Mouse (Mus musculus): ENCODE results near the gene Map4k1.

Map4k1 gene

DNA sequence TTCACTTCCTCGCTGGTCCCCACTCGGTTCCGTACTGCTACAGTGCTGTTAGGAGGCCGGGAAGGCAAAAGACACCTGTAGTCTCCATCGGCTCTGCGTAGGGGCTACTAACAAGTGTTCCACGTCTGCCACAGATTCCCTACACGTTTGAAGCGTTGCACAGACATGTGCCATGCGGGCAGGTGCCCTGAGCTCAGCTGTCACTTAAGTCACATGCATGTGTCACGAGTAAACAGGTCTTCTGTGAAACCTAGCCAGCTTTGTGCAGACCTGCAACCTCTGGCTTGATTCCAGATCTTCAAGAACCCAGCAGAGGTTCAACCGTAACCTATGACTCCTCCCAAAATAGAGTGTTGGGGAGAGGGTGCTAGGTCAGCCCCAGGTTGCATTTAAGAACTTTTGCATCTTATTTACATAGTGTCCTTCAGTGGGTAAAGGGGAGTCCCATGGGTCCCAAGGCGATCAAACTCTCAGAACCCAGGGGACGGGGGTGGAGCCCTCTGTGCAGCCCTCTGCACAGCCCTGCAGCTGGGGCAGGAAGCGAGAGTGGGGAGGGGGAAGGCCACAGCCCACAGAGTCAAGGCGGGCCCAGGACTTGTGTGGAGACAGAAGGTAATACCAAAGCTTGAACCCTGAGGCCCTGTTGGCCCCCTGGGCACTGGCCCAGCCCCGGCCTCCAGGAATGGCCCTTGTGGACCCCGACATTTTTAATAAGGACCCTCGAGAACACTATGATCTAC lies 594 bp downstream of the Map4k1 start:
- DNase-seq: peak; percentile 89

DNA sequence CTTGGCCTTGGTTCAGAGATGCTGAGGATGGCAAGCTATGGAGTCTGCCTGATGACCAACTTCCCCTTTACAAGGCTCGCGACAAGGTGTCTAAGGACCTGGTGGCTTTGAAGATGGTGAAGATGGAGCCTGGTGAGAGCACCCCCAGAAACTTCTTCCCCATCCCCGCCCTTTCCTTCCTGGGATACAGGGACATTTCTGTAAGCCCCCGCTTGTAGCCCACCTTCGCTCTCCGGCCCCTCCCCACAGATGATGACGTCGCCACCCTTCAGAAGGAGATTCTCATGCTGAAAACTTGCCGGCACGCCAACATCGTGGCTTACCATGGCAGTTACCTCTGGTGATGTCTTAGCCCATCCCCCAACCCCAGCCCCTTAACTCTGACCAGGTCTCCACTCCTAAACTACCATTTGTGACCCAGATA lies 1.3 kb downstream of the Map4k1 start:
- peak; percentile 70 for DNase-seq

DNA sequence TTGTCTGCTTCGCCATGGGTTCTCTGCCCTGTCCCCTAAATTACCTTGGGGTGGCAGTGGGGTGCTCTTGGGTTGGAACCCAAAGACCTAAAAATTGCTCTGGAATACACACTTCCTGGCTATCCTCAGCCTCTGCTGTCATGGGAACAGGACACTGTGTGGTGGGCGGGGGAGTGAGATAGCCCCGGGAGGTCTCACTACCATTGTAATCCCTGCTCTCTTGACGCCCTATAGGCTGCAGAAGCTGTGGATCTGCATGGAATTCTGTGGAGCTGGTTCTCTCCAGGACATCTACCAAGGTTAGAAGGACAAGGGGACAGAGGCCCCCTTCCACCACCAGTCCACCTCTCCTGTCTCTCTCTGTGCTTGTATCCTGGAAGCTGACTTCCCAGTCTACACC lies 2.0 kb downstream of the Map4k1 start:
- DNase-seq: no peak

DNA sequence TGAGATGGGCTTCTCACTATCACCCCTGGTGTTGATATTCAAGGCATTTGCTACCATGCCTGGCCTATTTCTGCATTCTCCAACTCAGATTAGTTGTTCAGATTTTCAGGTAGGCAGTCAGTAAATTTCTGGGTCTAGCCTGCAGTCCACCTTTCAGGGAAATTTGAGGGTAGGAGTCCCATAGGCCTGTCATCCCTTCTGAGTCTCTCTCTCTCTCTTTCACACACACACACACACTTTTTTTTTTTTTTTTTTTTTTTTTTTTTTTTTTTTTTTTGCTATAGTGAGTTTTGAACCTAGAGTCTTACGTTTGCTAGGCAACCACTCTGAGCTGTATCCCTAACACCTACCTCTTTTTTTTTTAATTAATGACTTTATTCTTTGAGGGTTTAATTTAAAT lies 2.6 kb downstream of the Map4k1 start:
- no peak for DNase-seq

DNA sequence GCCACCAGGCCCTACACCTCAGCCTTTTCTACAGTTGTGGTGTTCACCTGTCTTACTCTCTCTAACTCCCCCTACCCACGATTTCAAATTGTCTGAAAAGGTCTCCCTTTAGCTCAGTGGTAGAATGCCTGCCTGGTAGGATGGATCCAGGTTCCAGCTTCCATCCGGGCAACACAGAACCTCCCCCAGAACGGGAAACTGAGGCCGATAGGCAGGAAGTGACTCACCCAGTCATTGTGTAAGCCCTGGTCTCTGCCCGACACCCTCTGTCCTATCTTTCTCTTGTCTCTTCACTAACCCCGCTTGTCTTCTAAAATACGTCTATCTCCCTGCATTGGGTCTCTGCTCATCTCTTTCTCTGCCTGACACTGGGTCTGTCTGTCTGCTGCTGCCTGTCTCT lies 3.4 kb downstream of the Map4k1 start:
- no peak for DNase-seq

DNA sequence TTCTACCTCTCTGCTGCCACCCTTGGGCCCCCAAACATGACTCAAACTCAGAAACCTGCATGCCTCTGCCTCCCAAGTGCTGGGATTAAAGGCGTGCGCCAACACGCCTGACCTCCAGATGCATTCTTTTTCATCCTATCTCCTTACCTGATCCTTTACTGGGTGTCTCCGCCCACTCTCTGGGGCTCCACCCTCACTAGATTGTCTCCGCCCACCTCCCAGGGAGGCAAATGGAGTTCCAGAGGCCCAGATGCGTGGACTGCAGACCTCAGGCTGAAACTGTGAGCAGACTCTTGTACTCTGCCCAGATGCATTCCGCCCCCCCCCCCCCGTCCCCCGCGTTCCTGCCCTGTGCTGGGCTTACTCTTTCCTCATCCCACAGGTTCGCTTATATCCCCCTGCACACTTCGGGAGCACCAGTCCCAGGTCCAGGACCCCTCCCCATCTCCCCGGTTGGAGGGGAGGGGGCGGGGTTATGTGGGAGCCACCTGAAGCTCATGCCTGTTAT lies 9.0 kb downstream of the Map4k1 start:
- no peak for DNase-seq

DNA sequence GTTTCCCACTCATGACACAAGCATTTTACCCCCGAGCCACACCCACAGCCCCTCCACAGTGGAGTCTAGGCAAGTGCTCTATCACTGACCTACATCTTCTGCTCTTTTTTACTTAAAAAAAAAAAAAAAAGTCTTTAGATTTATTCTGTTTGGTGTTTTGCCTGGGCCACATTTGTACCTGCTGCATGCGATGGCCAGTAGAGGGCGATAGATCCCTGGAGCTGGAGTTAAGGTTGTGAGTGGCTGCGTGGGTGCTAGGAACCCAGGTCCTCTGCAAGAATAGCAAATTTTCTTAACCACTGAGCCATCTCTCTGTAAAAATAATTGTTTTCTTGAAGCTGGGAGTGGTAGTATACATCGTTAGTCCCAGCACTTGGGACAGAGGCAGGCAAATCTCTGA lies 9.8 kb downstream of the Map4k1 start:
- DNase-seq: no peak

DNA sequence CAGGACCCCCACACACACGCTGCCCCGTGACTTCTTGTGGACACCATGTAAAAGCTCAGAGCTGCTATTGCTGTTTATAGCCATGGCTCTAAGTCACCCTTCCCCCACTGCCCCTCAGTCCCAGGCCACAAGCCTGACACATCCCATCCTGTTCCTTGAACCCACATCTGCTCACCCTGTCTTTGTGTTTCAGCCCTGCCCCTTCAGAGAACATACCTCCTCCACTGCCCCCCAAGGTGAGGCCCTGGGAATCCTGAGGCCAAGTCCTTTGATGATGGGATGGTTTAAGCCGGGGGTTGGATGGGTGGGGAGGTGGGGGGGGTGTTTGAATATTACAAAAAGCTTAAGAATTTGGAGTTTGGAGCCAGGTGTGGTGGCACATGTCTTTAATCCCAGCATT lies 11.1 kb downstream of the Map4k1 start:
- DNase-seq: no peak

DNA sequence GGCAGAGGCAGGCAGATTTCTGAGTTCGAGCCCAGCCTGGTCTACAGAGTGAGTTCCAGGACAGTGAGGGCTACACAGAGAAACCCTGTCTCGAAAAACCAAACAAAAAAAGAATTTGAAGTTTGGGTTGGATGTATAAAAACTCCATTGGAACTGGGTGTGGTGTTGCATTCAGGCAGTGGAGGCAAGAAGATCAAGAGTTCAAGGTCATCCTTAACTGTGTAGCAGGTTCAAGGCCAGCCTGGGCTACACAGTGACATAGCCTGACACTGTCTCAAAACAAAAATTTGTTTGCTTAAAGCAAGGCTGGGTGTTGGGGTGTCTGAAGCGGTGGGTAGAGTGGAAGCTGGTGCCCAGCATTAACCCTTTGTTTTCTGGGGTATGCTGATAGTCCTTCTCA lies 11.6 kb downstream of the Map4k1 start:
- no peak for DNase-seq

DNA sequence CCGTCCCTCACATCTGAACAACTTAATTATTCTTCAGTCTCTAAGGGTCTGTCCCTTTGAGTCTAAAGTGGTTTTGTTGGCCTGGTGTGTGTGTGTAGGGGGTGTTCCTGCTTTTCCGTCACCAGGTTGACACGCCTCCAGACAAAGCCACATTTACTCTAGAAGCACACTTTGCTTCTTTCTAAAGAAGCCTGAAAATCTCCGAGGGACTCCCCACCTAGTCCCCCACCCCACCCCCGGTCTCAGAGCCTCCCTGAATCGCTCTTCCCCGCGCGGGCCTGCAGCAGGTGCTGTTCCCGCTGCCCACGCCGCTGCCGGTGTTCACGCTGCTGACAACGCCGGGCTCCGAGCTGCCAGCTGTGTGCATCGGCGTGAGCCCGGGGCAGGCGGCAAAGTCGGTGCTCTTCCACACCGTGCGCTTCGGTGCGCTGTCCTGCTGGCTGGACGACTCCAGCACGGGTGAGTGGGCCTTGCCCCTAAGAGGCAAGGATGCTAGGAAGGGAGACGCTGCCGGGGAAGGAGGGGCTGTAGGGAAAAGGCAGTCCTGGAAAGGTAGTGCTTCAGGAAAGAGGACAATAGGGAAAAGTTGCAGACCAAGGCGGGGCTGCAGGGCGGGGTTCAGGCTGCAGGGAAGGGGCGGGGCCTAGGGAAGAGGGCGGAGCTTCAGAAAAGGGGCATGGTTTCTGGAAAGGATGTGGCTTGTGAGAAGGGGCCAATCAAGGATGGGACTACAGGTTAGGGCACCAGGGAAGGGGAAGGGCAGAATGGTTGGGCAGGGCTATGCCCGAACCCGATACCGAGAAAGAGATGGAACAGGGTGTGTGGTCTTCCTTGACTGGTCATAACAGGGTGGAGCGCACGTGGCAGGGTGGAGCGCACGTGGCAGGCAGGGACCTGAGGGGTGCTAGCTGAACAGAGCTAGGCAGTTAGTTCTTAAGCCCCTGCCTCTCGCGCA lies 19.1 kb downstream of the Map4k1 start:
- peak; percentile 91 for DNase-seq

DNA sequence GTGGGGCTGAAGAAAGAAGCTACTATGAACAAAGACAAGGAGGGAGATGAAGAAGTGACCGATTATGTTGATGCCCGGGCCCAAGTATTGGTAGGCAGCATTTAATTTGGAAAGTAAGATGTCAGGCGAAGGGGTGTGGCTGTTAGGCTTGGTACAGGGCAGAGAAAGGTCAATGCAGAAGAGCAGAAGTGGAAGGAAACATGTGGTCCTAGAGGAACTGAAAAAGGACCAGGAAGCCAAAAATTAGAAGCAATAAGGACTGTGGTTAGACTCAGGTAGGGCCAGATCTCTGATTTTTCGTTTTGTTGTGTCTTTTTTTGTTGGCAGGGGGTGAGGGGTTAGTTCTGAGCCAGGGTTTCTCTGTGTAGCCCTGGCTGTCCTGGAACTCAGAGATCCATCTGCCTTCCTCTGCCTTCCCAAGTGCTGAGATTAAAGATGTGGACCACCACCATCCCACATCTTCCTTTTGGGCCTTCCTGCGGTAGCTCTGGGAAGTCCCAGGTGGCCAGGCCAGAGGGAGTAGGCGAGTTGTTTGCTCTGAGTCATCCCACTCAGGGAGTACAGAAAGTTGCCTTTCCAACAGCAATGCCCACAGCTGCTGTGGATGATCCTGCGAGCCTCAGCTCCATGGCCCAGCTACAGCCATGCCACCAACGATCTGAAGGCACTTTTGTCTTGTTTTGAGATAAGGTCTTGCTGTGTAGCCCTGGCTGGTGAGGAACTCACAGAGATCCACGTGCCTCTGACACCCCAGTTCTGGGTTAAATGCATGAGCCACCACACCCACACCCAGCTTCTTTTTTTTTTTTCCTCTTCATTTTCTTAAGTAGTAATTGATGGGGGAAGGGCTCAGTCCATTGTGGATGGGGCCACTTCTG lies 25.6 kb downstream of the Map4k1 start:
- DNase-seq: no peak

DNA sequence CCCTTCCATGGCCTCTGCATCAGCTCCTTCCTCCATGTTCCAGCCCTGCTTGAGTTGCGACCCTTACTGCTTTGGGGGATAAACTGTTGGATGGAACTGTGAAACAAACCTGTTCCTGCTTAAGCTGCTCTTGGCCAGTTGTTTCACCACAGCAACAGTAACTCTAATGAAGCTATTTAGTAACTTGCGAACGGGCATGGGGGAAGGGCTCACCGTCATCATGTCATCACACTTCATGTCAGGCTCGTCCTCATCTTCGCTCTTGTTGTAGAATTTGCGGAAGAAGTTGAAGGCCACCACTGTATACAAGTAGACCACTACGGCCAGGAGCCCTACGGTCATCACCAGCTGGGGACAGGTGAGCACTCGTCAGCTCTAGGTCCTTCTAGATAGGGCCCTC lies 26.3 kb downstream of the Map4k1 start:
- no peak for DNase-seq

DNA sequence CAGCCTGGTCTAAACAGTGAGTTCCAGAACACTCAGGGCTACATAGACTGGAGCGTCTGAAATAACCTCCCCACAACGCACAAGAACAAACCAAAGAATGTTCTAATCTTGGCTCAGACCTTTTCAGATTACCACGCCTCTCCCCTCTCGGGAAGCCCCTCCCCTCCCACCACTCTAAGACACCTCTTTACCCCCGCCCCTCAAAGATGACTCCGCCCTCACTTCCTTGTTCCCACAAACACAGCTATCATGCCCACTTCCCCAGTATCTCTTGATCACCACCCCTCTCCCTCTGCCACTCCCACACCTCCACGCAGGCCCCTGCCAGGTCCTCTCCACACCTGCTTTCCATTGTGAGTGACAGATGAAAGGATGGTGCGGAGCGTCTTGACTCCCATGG lies 26.9 kb downstream of the Map4k1 start:
- peak; percentile 38 for DNase-seq

DNA sequence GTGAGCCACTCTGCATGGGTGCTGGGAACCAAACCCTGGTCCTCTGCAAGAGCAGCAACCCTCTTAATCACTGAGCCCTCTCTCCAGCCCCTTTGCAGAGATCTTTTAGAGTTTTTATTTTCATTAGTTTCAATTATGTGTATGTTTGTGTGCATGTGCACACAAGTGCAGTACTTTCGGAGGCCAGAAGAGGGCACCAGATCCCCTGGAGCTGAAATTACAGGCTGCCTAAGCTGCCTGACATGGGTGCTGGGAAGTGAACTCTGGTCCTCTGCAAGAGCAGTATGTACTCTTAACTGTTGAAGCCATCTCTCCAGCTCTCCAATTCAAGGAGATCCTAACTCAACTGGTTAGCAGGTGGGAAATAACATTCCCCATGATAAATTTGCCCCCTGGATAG lies 33.1 kb downstream of the Map4k1 start:
- DNase-seq: no peak

DNA sequence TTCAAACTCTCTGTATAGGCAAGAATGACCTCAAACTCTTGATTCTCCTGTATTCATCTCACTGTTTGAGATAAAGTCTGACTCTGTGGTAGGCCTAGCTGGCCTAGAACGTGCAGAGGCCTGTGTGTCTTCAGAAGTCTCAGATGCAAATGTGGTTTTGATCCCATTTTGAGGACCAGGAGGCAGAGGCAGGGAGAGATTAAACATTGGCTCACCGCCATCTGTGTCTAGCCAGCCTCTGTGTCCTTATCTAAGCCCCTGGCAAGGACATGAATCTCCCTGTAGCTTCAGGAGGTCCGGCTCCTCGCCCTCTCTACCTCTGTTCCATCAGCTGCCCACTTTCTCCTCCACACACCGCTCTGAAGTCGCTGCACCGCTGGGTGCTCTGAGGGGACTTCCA lies 34.6 kb downstream of the Map4k1 start:
- no peak for DNase-seq

DNA sequence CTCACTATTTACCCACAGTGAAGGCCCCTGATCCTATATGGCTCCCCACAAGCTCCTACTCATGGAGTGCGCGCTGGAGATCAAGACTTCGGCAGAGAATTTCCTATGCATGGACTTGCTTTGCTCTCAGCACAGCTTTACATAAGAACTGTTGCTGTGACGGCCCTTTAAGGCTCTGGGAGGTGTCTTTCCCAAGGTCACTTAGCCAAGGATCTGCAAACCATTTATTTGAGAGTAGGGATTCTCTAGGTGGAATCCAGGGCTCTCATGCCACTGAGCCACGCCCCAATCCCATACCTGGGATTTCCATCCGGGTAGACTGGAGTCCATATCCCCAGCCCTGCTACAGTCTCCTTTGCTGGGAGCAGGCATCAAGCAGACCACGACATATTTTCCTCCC lies 35.4 kb downstream of the Map4k1 start:
- DNase-seq: no peak

DNA sequence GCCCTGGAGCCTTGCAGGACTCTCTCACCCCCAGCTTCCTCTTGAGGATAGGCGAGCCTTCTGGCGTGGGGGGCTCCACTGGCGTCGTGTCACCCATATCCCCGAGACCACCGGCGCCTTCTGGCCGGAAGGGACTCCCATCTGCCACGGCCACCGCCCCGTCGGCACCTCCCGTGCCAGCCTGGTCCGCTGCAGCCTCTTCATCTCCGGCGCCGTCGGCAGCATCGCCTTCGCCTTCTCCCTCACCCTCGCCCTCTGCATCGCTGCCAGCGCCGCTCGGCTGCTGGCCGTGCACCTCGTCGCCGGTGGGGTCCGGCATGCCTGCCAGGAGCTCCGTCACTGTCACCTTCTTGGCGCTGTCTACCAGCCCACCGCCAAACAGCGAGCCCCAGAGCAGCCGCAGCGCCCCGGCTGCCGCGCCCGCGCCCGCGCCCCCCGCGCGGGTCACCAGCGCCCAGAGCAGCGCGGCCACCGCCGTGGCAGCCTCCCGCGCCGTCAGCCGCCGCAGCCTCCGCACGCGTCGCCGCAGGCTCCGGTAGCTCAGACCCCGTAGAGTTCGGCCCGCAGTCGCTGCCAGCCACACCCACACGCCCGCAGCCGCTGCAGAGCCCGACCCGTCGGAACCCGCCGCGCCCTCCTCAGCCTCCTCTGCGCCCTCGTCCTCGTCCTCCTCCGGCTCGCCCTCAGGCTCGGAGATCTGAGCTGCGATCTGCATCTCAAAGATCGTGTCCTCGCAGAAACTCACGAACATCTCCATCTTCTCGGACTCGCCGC lies 37.8 kb downstream of the Map4k1 start:
- DNase-seq: no peak

DNA sequence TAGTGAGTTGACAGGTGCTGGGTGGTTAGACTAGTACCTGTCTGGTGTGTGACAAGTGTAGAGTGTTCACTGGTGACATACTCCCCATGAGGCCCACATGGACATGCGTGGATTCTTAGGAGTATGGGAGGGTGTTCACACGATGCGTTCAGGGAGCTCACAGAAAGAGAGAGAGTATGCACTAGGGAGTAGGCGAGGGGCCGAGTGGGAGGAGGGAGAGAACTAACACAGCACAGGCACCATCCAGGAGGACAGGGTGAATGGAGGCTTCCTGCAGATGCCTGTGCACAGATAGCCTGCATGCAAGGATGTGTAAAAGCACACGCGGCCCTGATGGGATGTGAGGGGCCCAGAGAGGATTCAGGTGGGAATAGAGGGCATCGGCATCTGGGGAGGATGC lies 40.6 kb downstream of the Map4k1 start:
- no peak for DNase-seq

DNA sequence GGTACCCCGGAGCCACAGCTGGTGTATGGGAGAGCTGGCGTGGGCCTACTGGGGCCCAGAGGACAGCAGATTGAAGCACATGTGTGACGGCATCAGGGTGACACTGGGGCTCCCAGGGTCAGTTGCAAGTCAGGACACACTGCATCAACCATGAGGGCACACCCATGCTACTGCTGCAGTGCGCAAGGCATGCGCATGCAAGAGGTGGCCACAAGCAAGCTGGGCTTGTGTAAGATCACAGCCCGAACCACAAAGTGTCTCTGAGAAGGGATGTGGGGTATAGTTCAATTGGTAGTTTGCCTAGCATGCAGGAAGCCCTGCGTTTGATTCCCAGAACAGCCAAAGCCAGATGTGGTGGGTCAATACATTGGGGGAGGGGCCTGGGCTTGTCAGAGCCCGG lies 41.7 kb downstream of the Map4k1 start:
- DNase-seq: no peak

DNA sequence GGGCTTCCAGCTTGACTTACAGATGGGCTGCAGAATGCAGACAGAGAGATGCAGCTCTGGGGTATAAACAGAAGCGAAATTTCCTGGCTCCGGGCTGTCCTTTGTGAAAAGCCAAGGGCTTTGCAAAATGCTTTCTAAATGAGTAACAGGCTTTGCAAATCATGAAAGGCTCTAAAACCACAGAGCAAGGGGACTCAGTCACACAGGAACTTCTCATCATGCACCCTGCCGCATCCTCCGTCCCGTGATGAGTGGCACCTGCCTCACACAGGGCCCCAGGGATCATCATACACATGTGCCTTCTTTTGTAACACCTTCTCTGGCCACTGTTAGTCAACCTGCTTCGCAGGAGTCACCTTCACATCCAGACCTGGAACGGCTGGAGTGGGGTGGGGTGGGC lies 43.7 kb downstream of the Map4k1 start:
- DNase-seq: peak; percentile 46

DNA sequence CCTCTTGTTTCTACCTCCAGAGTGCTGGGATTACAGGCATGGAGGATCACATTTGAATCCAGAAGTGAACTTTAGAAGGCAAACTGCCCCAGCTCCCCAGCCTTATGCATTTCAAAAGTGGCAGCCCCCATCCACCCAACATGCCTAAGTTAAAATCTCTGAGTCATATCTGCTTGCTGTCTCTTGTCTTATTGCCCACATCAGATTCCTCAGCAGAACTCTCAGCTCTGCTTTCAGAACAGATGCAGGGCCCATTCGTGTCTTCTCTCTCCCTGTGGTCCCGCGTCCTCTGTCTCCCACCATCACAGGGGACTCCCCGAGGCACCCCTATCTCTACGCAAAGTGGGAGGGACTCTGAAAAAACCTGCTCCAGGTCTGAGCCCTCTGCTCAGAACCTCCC lies 44.3 kb downstream of the Map4k1 start:
- no peak for DNase-seq

DNA sequence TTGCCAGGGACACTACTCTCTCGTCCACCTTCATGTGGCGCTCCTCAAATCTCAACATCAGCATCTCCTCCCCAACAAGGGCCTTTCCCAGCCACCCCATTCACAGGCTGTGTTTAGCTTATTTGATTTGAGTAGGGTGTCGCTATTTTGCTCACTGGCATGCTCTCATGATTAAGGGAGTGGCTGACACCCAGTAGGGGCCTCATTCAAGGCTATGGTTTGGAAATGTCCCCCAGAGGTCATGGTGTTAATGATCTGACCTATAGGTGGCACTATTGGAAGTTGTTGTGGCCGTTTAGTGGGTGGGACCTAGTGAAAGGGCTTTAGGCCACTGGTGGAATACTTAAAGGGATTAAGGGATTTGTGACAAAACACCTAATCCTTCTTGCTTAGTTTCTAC lies 45.0 kb downstream of the Map4k1 start:
- DNase-seq: no peak
